Mouse (Mus musculus): ENCODE data around the gene Hist2h4. TPM values are rescaled to one million over a fixed set of nuclear protein-coding genes. Genes with fewer than 3 reads are reported as not detected.
"Not testable (repeated sequence)": the region's sequence is repeated elsewhere in the genome, so short reads cannot be mapped to it uniquely, and the experiment has no call there.

The Hist2h4 gene
- polyA plus RNA-seq, 1 experiment from 2014 or later, result 8.5 TPM

GRCm38 (mm10) chr3:96238954-96239793 lies 23.9 kb downstream of the Hist2h4 start, which contains the start of gene Hist2h3c2:
Gene Hist2h3c2 (minus strand): TSS chr3:96239127.
- WGBS, result under 1% methylated on average over 17 of the region's 68 CpGs
- peak; percentile 91 for ATAC-seq (ENCODE audit: low FRiP score, low read depth)

GRCm38 (mm10) chr3:96237904-96238511 lies 25.1 kb downstream of the Hist2h4 start:
- peak overlapping the region; percentile 64 for H3K9ac ChIP-seq
- H3K4me3 ChIP-seq, result peak overlapping the region; percentile 40
- H3K27me3 ChIP-seq (replicated peaks), result no peaks in the 10 kb centered on the region
- WGBS, result under 1% methylated on average over 12 of the region's 12 CpGs
- H3K27ac ChIP-seq, result 0 out of 2 replicates have a peak overlapping the region, but pooled peaks have one; percentile 2
- peak overlapping the region; percentile 56 for H3K4me2 ChIP-seq (replicated peaks)
- no peaks in the 10 kb centered on the region for H3K36me3 ChIP-seq
- ATAC-seq (ENCODE audit: low FRiP score, low read depth), result no peak
- no peaks in the 10 kb centered on the region for H3K9me3 ChIP-seq
- H3K4me1 ChIP-seq, result peaks cover 15% of the 10 kb centered on the region

More at GRCm38 (mm10) chr3:96238954-96239793, 23.9 kb downstream of the Hist2h4 start, which contains the start of gene Hist2h3c2:
- Histone ChIP-seq H3K4me1 (peaks cover 16% of the 10 kb centered on the region), H3K27ac (0 out of 2 replicates have a peak within 1 kb of the TSS, but pooled peaks have one; percentile 2), H3K4me2 (replicated peaks) (peak within 1 kb of the TSS; percentile 56), H3K9ac (peak within 1 kb of the TSS; percentile 64), H3K4me3 (peak within 1 kb of the TSS; percentile 40)
- H3K9me3 ChIP-seq; H3K27me3 ChIP-seq (replicated peaks); H3K36me3 ChIP-seq: not testable (repeated sequence)

GRCm38 (mm10) chr3:96237335-96237903 lies 25.7 kb downstream of the Hist2h4 start:
- ATAC-seq (ENCODE audit: low FRiP score, low read depth), result no peak
- H3K4me2 ChIP-seq (replicated peaks), result peak overlapping the region; percentile 56
- no peaks in the 10 kb centered on the region for H3K36me3 ChIP-seq
- H3K9ac ChIP-seq, result peak overlapping the region; percentile 64
- no peaks in the 10 kb centered on the region for H3K9me3 ChIP-seq
- 23% methylated on average over 7 of the region's 7 CpGs for WGBS
- no peak overlapping the region for H3K27ac ChIP-seq
- peak overlapping the region; percentile 40 for H3K4me3 ChIP-seq
- H3K4me1 ChIP-seq, result peaks cover 15% of the 10 kb centered on the region
- H3K27me3 ChIP-seq (replicated peaks), result no peaks in the 10 kb centered on the region

GRCm38 (mm10) chr3:96236834-96237334 lies 26.2 kb downstream of the Hist2h4 start:
- WGBS, result 88% methylated on average over 4 of the region's 4 CpGs
- no peak overlapping the region for H3K9ac ChIP-seq

GRCm38 (mm10) chr3:96235836-96236235 lies 27.3 kb downstream of the Hist2h4 start:
- H3K4me2 ChIP-seq (replicated peaks), result 0 out of 2 replicates have a peak overlapping the region, but pooled peaks have one; percentile 18
- no peak overlapping the region for H3K9ac ChIP-seq
- ATAC-seq (ENCODE audit: low FRiP score, low read depth), result no peak
- no peak overlapping the region for H3K27ac ChIP-seq
- H3K9me3 ChIP-seq, result no peaks in the 10 kb centered on the region
- WGBS, result 70% methylated on average over 3 of the region's 3 CpGs
- peaks cover 15% of the 10 kb centered on the region for H3K4me1 ChIP-seq
- no peak overlapping the region for H3K4me3 ChIP-seq
- H3K27me3 ChIP-seq (replicated peaks), result no peaks in the 10 kb centered on the region
- H3K36me3 ChIP-seq, result no peaks in the 10 kb centered on the region

More at GRCm38 (mm10) chr3:96236834-96237334, 26.2 kb downstream of the Hist2h4 start:
- peaks cover 15% of the 10 kb centered on the region for H3K4me1 ChIP-seq
- H3K27me3 ChIP-seq (replicated peaks), result no peaks in the 10 kb centered on the region
- 0 out of 2 replicates have a peak overlapping the region, but pooled peaks have one; percentile 40 for H3K4me3 ChIP-seq
- no peak overlapping the region for H3K27ac ChIP-seq
- no peaks in the 10 kb centered on the region for H3K36me3 ChIP-seq
- H3K9me3 ChIP-seq, result no peaks in the 10 kb centered on the region
- ATAC-seq (ENCODE audit: low FRiP score, low read depth), result no peak
- H3K4me2 ChIP-seq (replicated peaks), result peak overlapping the region; percentile 56

GRCm38 (mm10) chr3:96234914-96235313 lies 28.2 kb downstream of the Hist2h4 start:
- ATAC-seq (ENCODE audit: low FRiP score, low read depth), result no peak
- no peaks in the 10 kb centered on the region for H3K36me3 ChIP-seq
- no peaks in the 10 kb centered on the region for H3K9me3 ChIP-seq
- H3K9ac ChIP-seq, result no peak overlapping the region
- H3K27me3 ChIP-seq (replicated peaks), result no peaks in the 10 kb centered on the region
- H3K4me3 ChIP-seq, result no peak overlapping the region
- H3K4me2 ChIP-seq (replicated peaks), result no peak overlapping the region
- no peak overlapping the region for H3K27ac ChIP-seq
- 95% methylated on average over 2 of the region's 2 CpGs for WGBS
- H3K4me1 ChIP-seq, result peaks cover 15% of the 10 kb centered on the region

GRCm38 (mm10) chr3:96231758-96232120 lies 31.4 kb downstream of the Hist2h4 start:
- Histone ChIP-seq H3K36me3 (no peaks in the 10 kb centered on the region), H3K4me1 (no peaks in the 10 kb centered on the region), H3K27me3 (replicated peaks) (no peaks in the 10 kb centered on the region), H3K27ac (no peak overlapping the region), H3K9me3 (no peaks in the 10 kb centered on the region), H3K4me3 (no peak overlapping the region), H3K9ac (no peak overlapping the region), H3K4me2 (replicated peaks) (no peak overlapping the region)
- no peak for ATAC-seq (ENCODE audit: low FRiP score, low read depth)
- WGBS, result 65% methylated on average over 2 of the region's 2 CpGs

- H3K9ac ChIP-seq, result no peak overlapping the region
- H3K27me3 ChIP-seq (replicated peaks), result no peaks in the 10 kb centered on the region
- ATAC-seq (ENCODE audit: low FRiP score, low read depth), result no peak
- no peak overlapping the region for H3K27ac ChIP-seq
- no peak overlapping the region for H3K4me3 ChIP-seq
- H3K36me3 ChIP-seq, result no peaks in the 10 kb centered on the region
- H3K4me1 ChIP-seq, result no peaks in the 10 kb centered on the region
- H3K4me2 ChIP-seq (replicated peaks), result no peak overlapping the region
- no peaks in the 10 kb centered on the region for H3K9me3 ChIP-seq
- 77% methylated on average over 4 of the region's 4 CpGs for WGBS
Measured at GRCm38 (mm10) chr3:96230910-96231757, 32.0 kb downstream of the Hist2h4 start.

GRCm38 (mm10) chr3:96230404-96230803 lies 32.7 kb downstream of the Hist2h4 start:
- no peak overlapping the region for H3K4me3 ChIP-seq

GRCm38 (mm10) chr3:96228828-96229227 lies 34.3 kb downstream of the Hist2h4 start:
- H3K27me3 ChIP-seq (replicated peaks), result no peaks in the 10 kb centered on the region
- H3K9ac ChIP-seq, result no peak overlapping the region
- H3K4me3 ChIP-seq, result no peak overlapping the region
- H3K27ac ChIP-seq, result no peak overlapping the region
- no peaks in the 10 kb centered on the region for H3K4me1 ChIP-seq
- ATAC-seq (ENCODE audit: low FRiP score, low read depth), result no peak
- no peak overlapping the region for H3K4me2 ChIP-seq (replicated peaks)
- H3K9me3 ChIP-seq, result no peaks in the 10 kb centered on the region
- H3K36me3 ChIP-seq, result no peaks in the 10 kb centered on the region
- WGBS, result 71% methylated on average over 2 of the region's 2 CpGs

More at GRCm38 (mm10) chr3:96230404-96230803, 32.7 kb downstream of the Hist2h4 start:
- H3K27me3 ChIP-seq (replicated peaks), result no peaks in the 10 kb centered on the region
- H3K9me3 ChIP-seq, result no peaks in the 10 kb centered on the region
- WGBS, result 76% methylated on average over 2 of the region's 2 CpGs
- no peaks in the 10 kb centered on the region for H3K4me1 ChIP-seq
- no peak overlapping the region for H3K4me2 ChIP-seq (replicated peaks)
- no peak overlapping the region for H3K9ac ChIP-seq
- H3K36me3 ChIP-seq, result no peaks in the 10 kb centered on the region
- H3K27ac ChIP-seq, result no peak overlapping the region
- ATAC-seq (ENCODE audit: low FRiP score, low read depth), result no peak

All from neural tube, embryonic 12.5 days (tissue).